Mouse (Mus musculus): ENCODE results near the gene Hagh.

The Hagh gene

GRCm38 (mm10) chr17:24902671-24903474 lies 62.9 kb downstream of the Hagh start:
- DNase-seq (ENCODE audit: low read depth, low spot score) = no peak

- no peak for DNase-seq (ENCODE audit: low read depth, low spot score)
These were observed 63.8 kb downstream of the Hagh start for GRCm38 (mm10) chr17:24903767-24904166.

GRCm38 (mm10) chr17:24907591-24907990 lies 67.6 kb downstream of the Hagh start:
- DNase-seq (ENCODE audit: low read depth, low spot score) = no peak

- no peak for DNase-seq (ENCODE audit: low read depth, low spot score)
These were observed 74.0 kb downstream of the Hagh start for GRCm38 (mm10) chr17:24913984-24914383.

Measured in WW6 (cell line).